Mouse (Mus musculus): Measurements from ENCODE around the gene Baat.
"Not testable (repeated sequence)": the region's sequence is repeated elsewhere in the genome, so short reads cannot be mapped to it uniquely, and the experiment has no call there.

The Baat gene

DNA sequence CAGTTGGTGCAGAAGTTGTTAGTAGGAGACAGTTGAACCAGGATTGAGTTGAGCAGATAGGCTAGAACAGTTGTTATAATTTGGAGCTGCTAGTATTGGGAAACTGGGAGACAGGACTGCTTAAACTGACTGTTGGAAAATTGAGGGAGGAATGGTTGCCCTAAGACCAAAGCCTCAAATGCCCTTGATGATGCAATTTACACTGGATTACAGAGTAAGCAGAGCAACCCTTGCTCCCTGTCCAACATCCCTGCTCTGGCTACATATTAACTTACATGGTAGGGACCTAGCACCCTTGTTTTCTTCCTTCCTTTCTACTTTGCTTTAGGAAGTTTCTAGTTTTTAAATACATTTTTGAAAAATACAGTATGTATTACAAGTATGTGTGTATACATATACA lies 20.9 kb downstream of the Baat start:
- no peak for DNase-seq (ENCODE audit: low spot score in 2 of 2)

GRCm38 (mm10) chr4:49480896-49481295 lies 25.5 kb downstream of the Baat start:
- DNase-seq (ENCODE audit: low spot score in 2 of 2) = no peak

DNA sequence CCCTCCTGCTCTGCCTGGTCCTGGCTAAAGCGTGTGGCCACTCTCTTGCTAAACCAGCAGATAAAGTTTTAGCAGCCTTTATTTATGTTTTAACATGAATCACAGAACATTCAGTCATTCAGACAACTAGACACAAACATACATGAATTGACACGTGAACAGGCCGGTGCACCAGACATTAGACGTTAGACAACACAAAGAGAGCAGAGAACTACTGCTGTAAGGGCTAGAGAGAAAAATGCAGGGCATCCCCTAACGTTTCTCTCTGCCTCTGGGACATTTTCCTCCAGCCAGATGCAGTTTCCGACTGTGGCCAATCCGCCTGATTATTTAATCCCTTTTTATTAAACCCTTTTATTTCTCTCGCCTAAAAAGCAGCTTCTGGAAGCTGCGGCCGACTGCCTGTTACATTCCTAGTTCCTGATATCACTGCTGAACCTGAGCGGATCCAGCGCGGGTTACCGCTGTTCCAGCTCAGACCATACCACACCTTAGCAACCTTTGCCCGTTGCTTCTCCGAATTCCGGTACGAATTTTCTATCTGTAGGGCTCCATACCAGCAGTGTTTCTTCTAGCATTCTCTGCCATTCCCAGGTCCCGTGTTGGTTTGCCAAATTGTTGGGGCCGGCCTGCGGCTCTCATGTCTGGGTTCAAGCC lies 26.1 kb downstream of the Baat start:
- no peak for DNase-seq (ENCODE audit: low spot score in 2 of 2)

GRCm38 (mm10) chr4:49479035-49479434 lies 27.3 kb downstream of the Baat start:
- not testable (repeated sequence) for DNase-seq (ENCODE audit: low spot score in 2 of 2)

DNA sequence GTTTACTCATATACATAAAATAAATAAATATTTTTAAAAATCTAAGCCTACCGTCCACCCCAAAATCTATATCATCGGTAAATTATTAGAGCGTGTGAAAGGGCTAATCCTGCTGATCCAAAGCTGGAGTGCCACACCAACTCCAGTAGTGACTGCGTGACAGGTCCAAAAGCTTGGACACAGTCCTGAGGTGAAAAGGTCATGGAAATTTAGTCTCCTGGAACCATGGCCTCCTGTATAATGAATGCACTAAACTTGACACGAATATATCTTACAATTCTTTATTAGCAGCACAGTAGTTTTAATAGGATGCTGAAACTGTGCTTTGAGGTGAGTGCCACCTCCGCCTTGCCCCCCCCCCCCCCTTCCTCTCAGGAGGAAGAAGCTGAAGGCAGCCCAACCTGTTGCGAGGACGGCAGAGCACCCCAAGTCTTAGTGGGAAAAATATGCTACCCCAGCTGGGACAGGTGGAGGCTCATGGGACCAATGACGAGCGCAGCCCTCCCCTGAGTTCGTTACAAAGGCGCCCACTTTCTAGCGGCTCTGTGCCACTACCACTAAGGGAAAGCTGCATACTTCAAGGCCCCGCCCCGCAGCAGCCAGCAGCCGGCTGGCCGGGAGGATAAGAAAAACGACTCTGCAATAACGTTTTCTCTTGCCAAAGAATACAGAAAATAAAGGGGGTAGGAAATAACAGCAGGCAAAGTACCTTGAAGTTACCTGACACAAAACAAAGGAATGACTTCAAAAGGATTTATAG lies 28.1 kb downstream of the Baat start:
- no peak for DNase-seq (ENCODE audit: low spot score in 2 of 2)

DNA sequence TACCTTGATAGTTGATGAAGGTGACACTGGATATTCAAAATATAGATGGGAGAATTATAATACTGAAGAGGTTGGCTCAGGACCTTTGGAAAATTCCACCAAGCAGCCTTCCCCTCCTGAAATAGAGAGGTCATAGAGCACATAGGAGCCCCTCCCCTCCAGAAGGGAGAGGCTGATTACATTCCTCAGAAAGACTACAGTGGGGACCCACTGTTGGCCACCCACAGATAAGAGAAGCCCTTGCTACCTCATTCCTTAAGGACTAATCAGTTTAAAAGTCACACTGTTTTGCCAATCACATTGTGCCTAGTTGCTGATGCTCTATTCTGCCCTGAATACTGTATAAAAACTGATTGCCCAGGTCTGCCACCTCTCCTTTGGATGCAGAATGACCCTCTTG lies 31.8 kb downstream of the Baat start:
- DNase-seq (ENCODE audit: low spot score in 2 of 2) = no peak

- DNase-seq (ENCODE audit: low spot score in 2 of 2) = no peak
Observed at GRCm38 (mm10) chr4:49473435-49474100, 32.8 kb downstream of the Baat start, which contains the start of gene Acnat1. Gene Acnat1, minus strand, starts transcription at chr4:49473912.

GRCm38 (mm10) chr4:49469435-49470151 lies 36.8 kb downstream of the Baat start:
- no peak for DNase-seq (ENCODE audit: low spot score in 2 of 2)

- DNase-seq (ENCODE audit: low spot score in 2 of 2) = no peak
Observed at GRCm38 (mm10) chr4:49467360-49467759, 39.0 kb downstream of the Baat start.

DNA sequence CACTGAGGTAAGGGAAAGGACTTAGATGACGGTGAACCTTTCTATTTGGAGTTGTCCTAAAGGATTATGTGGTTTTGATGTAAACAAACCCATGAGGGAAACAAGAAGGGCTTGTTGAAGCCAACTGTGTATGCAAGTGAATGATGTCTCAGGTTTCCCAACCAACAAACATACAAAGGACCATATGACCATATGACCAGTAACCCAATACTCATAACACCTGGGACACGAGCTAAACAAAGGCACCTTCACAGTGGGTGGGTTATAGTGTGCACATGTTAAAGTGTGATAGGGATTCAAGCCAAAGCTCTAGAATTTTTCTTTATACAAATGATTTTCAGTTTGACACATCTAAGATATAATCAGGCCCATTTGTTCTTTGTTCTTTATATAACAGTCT lies 50.2 kb downstream of the Baat start:
- no peak for DNase-seq (ENCODE audit: low spot score in 2 of 2)

GRCm38 (mm10) chr4:49451848-49452551 lies 54.4 kb downstream of the Baat start:
- no peak for DNase-seq (ENCODE audit: low spot score in 2 of 2)

GRCm38 (mm10) chr4:49451133-49451847 lies 55.1 kb downstream of the Baat start:
- DNase-seq (ENCODE audit: low spot score in 2 of 2) = not testable (repeated sequence)

Measured in heart, adult 9 months (tissue).